8 mouse cellular contexts compared by ENCODE assay signal in the genomic region with DNA sequence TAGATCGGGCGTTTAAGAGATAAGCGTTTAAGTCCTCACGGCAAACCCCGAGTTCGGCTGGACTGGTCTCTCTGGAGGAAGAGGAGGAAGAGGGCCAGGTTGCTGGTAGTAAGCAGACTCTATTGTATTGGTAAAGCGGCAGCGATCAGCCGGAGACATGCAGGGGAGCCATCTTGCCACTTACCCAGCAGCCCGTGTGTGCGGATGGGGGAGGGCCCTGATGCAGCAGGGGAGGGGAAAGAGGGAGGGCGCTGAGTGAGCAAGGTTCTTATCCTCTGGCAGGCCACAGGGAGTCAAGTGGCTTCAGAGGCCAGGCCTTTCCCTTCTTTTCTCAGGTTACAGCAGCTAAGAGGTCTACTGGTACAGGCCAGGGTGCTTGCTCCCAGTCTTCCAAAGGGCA. TPM values are rescaled to one million over a fixed set of nuclear protein-coding genes. Genes with fewer than 3 reads are reported as not detected.
DNase-seq lines count a peak whose midpoint lies in the region; ATAC-seq and TF ChIP-seq lines count a peak whose summit lies in the region.

No protein-coding gene starts in this region.

- peak; percentile 83 for DNase-seq in G1E (ENCODE audit: low spot score)
- peak; percentile 79 for DNase-seq in cerebellum, adult 11 months
- peak; percentile 92 for DNase-seq in forebrain, embryonic 14.5 days (ENCODE audit: low spot score)
- DNase-seq in heart, postnatal 25 days (ENCODE audit: low spot score): peak; percentile 75
- DNase-seq in layer of hippocampus, adult 18-20 months (ENCODE audit: low spot score in 2 of 2): peak; percentile 82 to 90
- peak; percentile 91 to 93 for DNase-seq in lung, adult 18-20 months

- peak overlapping the region; percentile 74 for H3K4me3 ChIP-seq in G1E (ENCODE audit: low read depth, low read length)
- H3K4me3 ChIP-seq in forebrain, embryonic 14.5 days (ENCODE audit: low read depth, low read length): peak overlapping the region; percentile 74
- peak overlapping the region; percentile 63 for H3K4me3 ChIP-seq in neural tube, embryonic 14.5 days (ENCODE audit: low read depth, low read length)
- H3K4me3 ChIP-seq in testis, adult 2 months (ENCODE audit: control insufficient read depth, low read depth, low read length): peak overlapping the region; percentile 53

- H3K4me1 ChIP-seq in G1E (ENCODE audit: insufficient read depth, low read depth, low read length): peaks cover 52% of the 10 kb centered on the region
- H3K4me1 ChIP-seq in forebrain, embryonic 14.5 days (ENCODE audit: control insufficient read depth, insufficient read depth, low read length): peaks cover 22% of the 10 kb centered on the region
- peaks cover 23% of the 10 kb centered on the region for H3K4me1 ChIP-seq in neural tube, embryonic 14.5 days (ENCODE audit: control insufficient read depth, insufficient read depth, low read length)
- H3K4me1 ChIP-seq in testis, adult 2 months (ENCODE audit: control insufficient read depth, insufficient read depth, low read length): no peaks in the 10 kb centered on the region; the same call in 1 of the 2 replicates

- peak overlapping the region; percentile 84 for H3K27ac ChIP-seq in forebrain, embryonic 14.5 days (ENCODE audit: low read depth, low read length)
- H3K27ac ChIP-seq in neural tube, embryonic 14.5 days (ENCODE audit: low read depth, low read length): peak overlapping the region; percentile 79
- no peak overlapping the region for H3K27ac ChIP-seq in testis, adult 2 months (ENCODE audit: control insufficient read depth, insufficient read depth, low read depth, low read length)

- peak; percentile 95 for ATAC-seq in G1E (ENCODE audit: extremely low read depth, insufficient number of reproducible peaks, low FRiP score, poor library complexity, severe bottlenecking)
- ATAC-seq in forebrain, embryonic 14.5 days: peak; percentile 89
- peak; percentile 89 for ATAC-seq in neural tube, embryonic 14.5 days (ENCODE audit: low read depth)

- intact Hi-C loops in heart, postnatal 25 days (cut with DNase I): loop anchor here (5.0 kb wide), 1 partner anchor 34 kb away; a partner anchor contains a TSS

- no peaks in the 10 kb centered on the region for H3K9me3 ChIP-seq in G1E (replicated peaks)
- no peaks in the 10 kb centered on the region for H3K9me3 ChIP-seq in forebrain, embryonic 14.5 days (replicated peaks; ENCODE audit: control insufficient read depth, low read length)
- no peaks in the 10 kb centered on the region for H3K9me3 ChIP-seq in neural tube, embryonic 14.5 days (ENCODE audit: control insufficient read depth, low read length)

- 1% methylated on average over 12 of the region's 12 CpGs for WGBS in forebrain, embryonic 14.5 days
- WGBS in neural tube, embryonic 14.5 days: under 1% methylated on average over 12 of the region's 12 CpGs

- no peaks in the 10 kb centered on the region for H3K27me3 ChIP-seq in G1E (ENCODE audit: insufficient read depth, low read length)
- no peaks in the 10 kb centered on the region for H3K27me3 ChIP-seq in forebrain, embryonic 14.5 days (replicated peaks; ENCODE audit: control insufficient read depth, insufficient read depth, low read length)
- H3K27me3 ChIP-seq in neural tube, embryonic 14.5 days (ENCODE audit: control insufficient read depth, insufficient read depth, low read length): no peaks in the 10 kb centered on the region
- H3K27me3 ChIP-seq in testis, adult 2 months (ENCODE audit: control insufficient read depth, insufficient read depth, low read length): no peaks in the 10 kb centered on the region

- peaks cover 86% of the 10 kb centered on the region for H3K36me3 ChIP-seq in G1E (replicated peaks)
- H3K36me3 ChIP-seq in forebrain, embryonic 14.5 days (ENCODE audit: control insufficient read depth, insufficient read depth, low read length): peaks cover 64% of the 10 kb centered on the region
- H3K36me3 ChIP-seq in neural tube, embryonic 14.5 days (ENCODE audit: control insufficient read depth, insufficient read depth, low read length): peaks cover 39% of the 10 kb centered on the region
- peaks cover 3% of the 10 kb centered on the region for H3K36me3 ChIP-seq in testis, adult 2 months (ENCODE audit: control insufficient read depth, insufficient read depth, low read length)

- no peak for TF ChIP-seq CTCF in G1E (IDR thresholded peaks at IDR 0.05; ENCODE audit: low read depth, low read length)
- TF ChIP-seq CTCF in testis, adult 2 months (IDR thresholded peaks at IDR 0.05; ENCODE audit: control insufficient read depth, insufficient read depth, insufficient replicate concordance, low read depth, low read length): no peak

- no peak for TF ChIP-seq POLR2A in testis, adult 2 months (IDR thresholded peaks at IDR 0.05; ENCODE audit: control insufficient read depth, low read depth, low read length)

- H3K9ac ChIP-seq in forebrain, embryonic 14.5 days (ENCODE audit: low read length): peak overlapping the region; percentile 91
- peak overlapping the region; percentile 78 for H3K9ac ChIP-seq in neural tube, embryonic 14.5 days (replicated peaks; ENCODE audit: low read depth, low read length)

- peak overlapping the region; percentile 88 for H3K4me2 ChIP-seq in forebrain, embryonic 14.5 days (ENCODE audit: low read length)
- peak overlapping the region; percentile 85 for H3K4me2 ChIP-seq in neural tube, embryonic 14.5 days (ENCODE audit: low read depth, low read length)

RNA-seq across cellular contexts. Expression of a gene that starts 12.3 kb away (rescaled TPM):
- 0.68 and 0.73 TPM in 2 replicates for total RNA-seq in G1E (2014; fragmentation: Nextera tagmentation)
- total RNA-seq in G1E (2017): 0.11 and 0.35 TPM in 2 replicates
- polyA plus RNA-seq in G1E (2012): 1.5 and 1.8 TPM in 2 replicates
- 4.8 and 5.7 TPM in 2 replicates for polyA plus RNA-seq in forebrain, embryonic 14.5 days (2014; fragmentation: Nextera tagmentation; extraction: Ambion mirVana)
- under 1 TPM; 0.31 to 0.39 TPM for total RNA-seq in heart, postnatal 25 days (2021)
- 10 to 100 TPM; 20.4 to 22.3 TPM for total RNA-seq in layer of hippocampus, adult 18-20 months (2021)
- 9.2 and 12.5 TPM in 2 replicates for polyA plus RNA-seq in neural tube, embryonic 14.5 days (2014; fragmentation: Nextera tagmentation; extraction: Ambion mirVana)
- 9.9 and 10.2 TPM in 2 replicates for polyA plus RNA-seq in testis, adult 2 months (2012; rRNA removed)

RNA-seq across cellular contexts. Expression of a gene that starts 12.7 kb away (rescaled TPM):
- total RNA-seq in G1E (2014; fragmentation: Nextera tagmentation) (not detected in 2 replicates), G1E (2017) (not detected in 2 replicates)
- polyA plus RNA-seq in G1E (2012): not detected in 2 replicates
- not detected in 2 replicates for polyA plus RNA-seq in forebrain, embryonic 14.5 days (2014; fragmentation: Nextera tagmentation; extraction: Ambion mirVana)
- total RNA-seq in heart, postnatal 25 days (2021): not detected
- not detected for total RNA-seq in layer of hippocampus, adult 18-20 months (2021)
- polyA plus RNA-seq in neural tube, embryonic 14.5 days (2014; fragmentation: Nextera tagmentation; extraction: Ambion mirVana): not detected in 2 replicates
- polyA plus RNA-seq in testis, adult 2 months (2012; rRNA removed): not detected in 2 replicates

RNA-seq across cellular contexts. Expression of a gene that starts 32.3 kb away (rescaled TPM):
- total RNA-seq in G1E (2014; fragmentation: Nextera tagmentation) (not detected in 2 replicates), G1E (2017) (0.11 and 0.12 TPM in 2 replicates)
- polyA plus RNA-seq in G1E (2012): not detected in 2 replicates
- polyA plus RNA-seq in forebrain, embryonic 14.5 days (2014; fragmentation: Nextera tagmentation; extraction: Ambion mirVana): not detected in 2 replicates
- not detected for total RNA-seq in heart, postnatal 25 days (2021)
- under 1 TPM; 0.25 to 0.54 TPM for total RNA-seq in layer of hippocampus, adult 18-20 months (2021)
- 0.05 and 0.26 TPM in 2 replicates for polyA plus RNA-seq in neural tube, embryonic 14.5 days (2014; fragmentation: Nextera tagmentation; extraction: Ambion mirVana)
- 0.04 and 0.38 TPM in 2 replicates for polyA plus RNA-seq in testis, adult 2 months (2012; rRNA removed)

RNA-seq across cellular contexts. Expression of a gene that starts 32.5 kb away (rescaled TPM):
- total RNA-seq in G1E (2014; fragmentation: Nextera tagmentation): 38.2 and 45.2 TPM in 2 replicates
- total RNA-seq in G1E (2017): 34.1 and 34.6 TPM in 2 replicates
- polyA plus RNA-seq in G1E (2012): 10.1 and 12.5 TPM in 2 replicates
- polyA plus RNA-seq in forebrain, embryonic 14.5 days (2014; fragmentation: Nextera tagmentation; extraction: Ambion mirVana): 89.3 and 91.5 TPM in 2 replicates
- 10 to 100 TPM; 15.5 to 16.0 TPM for total RNA-seq in heart, postnatal 25 days (2021)
- total RNA-seq in layer of hippocampus, adult 18-20 months (2021): 10 to 100 TPM; 23.4 to 24.4 TPM
- polyA plus RNA-seq in neural tube, embryonic 14.5 days (2014; fragmentation: Nextera tagmentation; extraction: Ambion mirVana): 77.4 and 79.8 TPM in 2 replicates
- 38.6 and 47.0 TPM in 2 replicates for polyA plus RNA-seq in testis, adult 2 months (2012; rRNA removed)

RNA-seq across cellular contexts. Expression of a gene that starts 33.2 kb away (rescaled TPM):
- total RNA-seq in G1E (2014; fragmentation: Nextera tagmentation) (266 and 298 TPM in 2 replicates), G1E (2017) (115 and 125 TPM in 2 replicates)
- 640 and 697 TPM in 2 replicates for polyA plus RNA-seq in G1E (2012)
- 121 and 140 TPM in 2 replicates for polyA plus RNA-seq in forebrain, embryonic 14.5 days (2014; fragmentation: Nextera tagmentation; extraction: Ambion mirVana)
- total RNA-seq in heart, postnatal 25 days (2021): 10 to 100 TPM; 78.7 to 80.9 TPM
- 100 to 1,000 TPM; 196 to 207 TPM for total RNA-seq in layer of hippocampus, adult 18-20 months (2021)
- 101 and 118 TPM in 2 replicates for polyA plus RNA-seq in neural tube, embryonic 14.5 days (2014; fragmentation: Nextera tagmentation; extraction: Ambion mirVana)
- 117 and 121 TPM in 2 replicates for polyA plus RNA-seq in testis, adult 2 months (2012; rRNA removed)
